Mouse (Mus musculus) stomach, embryonic 15.5 days (tissue): Measurements from ENCODE around the gene Lancl1. TPM values are rescaled to one million over a fixed set of nuclear protein-coding genes. Genes with fewer than 3 reads are reported as not detected.

Source experiments
- ATAC-seq: fragments of 200-750 bp; cut with Nextera tagmentation; 2 replicates; pipeline ENCODE4 v1.8.0; 2017; ENCODE audit warnings: low read depth, moderate number of reproducible peaks, moderate TSS enrichment; ENCODE audit not compliant: insufficient read depth, low FRiP score
- H3K27ac ChIP-seq: fragments of 300-500 bp; sonication (generic); 2 replicates; pipeline ENCODE4 v1.5.1; 2015; ENCODE audit warnings: mild to moderate bottlenecking, inconsistent platforms
- H3K27me3 ChIP-seq: fragments of 300-500 bp; sonication (generic); replicated peaks from 2 replicates; pipeline ENCODE4 v1.6.1; 2015; ENCODE audit warnings: inconsistent platforms
- H3K36me3 ChIP-seq: fragments of 300-500 bp; sonication (generic); 2 replicates; pipeline ENCODE4 v1.6.1; 2015; ENCODE audit warnings: inconsistent platforms
- H3K4me1 ChIP-seq: fragments of 300-500 bp; sonication (generic); 2 replicates; pipeline ENCODE4 v1.6.1; 2015; ENCODE audit warnings: inconsistent platforms
- H3K4me2 ChIP-seq: fragments of 300-500 bp; sonication (generic); 2 replicates; pipeline ENCODE4 v1.6.1; 2015; ENCODE audit warnings: mild to moderate bottlenecking, inconsistent platforms
- H3K4me3 ChIP-seq: fragments of 300-500 bp; sonication (generic); replicated peaks from 2 replicates; pipeline ENCODE4 v1.5.1; 2015; ENCODE audit warnings: inconsistent platforms
- H3K9ac ChIP-seq: fragments of 300-500 bp; sonication (generic); 2 replicates; pipeline ENCODE4 v1.6.1; 2015; ENCODE audit warnings: inconsistent platforms
- H3K9me3 ChIP-seq: fragments of 300-500 bp; sonication (generic); 2 replicates; pipeline ENCODE4 v1.6.1; 2016; ENCODE audit warnings: inconsistent platforms
- WGBS: fragments of 180-500 bp; shearing (Covaris S2); methylation state at CpG from one replicate; pipeline ENCODE4 v1.1.7; 2015; 5-methylcytosine and 5-hydroxymethylcytosine counted together
- polyA plus RNA-seq: library from polyadenylated mRNA; unstranded; fragments of >200 nt; fragmentation: Nextera tagmentation; extraction: Ambion mirVana; gene quantifications from 2 replicates; pipeline ENCODE4 v1.2.1, GENCODE M21; 2015

The Lancl1 gene
- polyA plus RNA-seq, 1 experiment from 2014 or later = 88.5 TPM

DNA sequence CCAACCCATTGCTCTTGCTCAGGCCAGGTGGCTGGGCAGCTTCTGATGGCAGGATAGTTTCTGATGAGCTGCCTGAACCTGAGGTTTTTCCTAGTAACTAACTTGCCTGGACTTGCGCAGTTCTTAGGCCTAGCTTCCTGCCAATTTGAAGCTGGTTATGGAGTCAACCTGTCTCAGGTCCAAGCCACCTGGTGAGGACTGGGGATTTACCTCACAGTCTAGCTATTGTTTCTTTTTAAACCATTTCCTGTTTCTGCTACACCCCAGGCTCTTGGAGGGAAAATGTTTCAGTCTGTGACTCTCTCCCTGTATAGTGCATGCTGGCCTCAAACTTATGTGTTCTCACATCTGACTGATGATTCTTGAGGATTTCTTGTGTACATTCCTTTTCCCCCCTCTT, 58.5 kb downstream of the Lancl1 start:
- Histone ChIP-seq H3K27me3 (no peaks in the 10 kb centered on the region), H3K9me3 (no peaks in the 10 kb centered on the region), H3K36me3 (no peaks in the 10 kb centered on the region), H3K27ac (no peak overlapping the region), H3K4me3 (no peak overlapping the region), H3K4me1 (no peaks in the 10 kb centered on the region), H3K4me2 (no peak overlapping the region), H3K9ac (no peak overlapping the region)
- 100% methylated on average over 1 of the region's 1 CpGs for WGBS
- no peak for ATAC-seq

DNA sequence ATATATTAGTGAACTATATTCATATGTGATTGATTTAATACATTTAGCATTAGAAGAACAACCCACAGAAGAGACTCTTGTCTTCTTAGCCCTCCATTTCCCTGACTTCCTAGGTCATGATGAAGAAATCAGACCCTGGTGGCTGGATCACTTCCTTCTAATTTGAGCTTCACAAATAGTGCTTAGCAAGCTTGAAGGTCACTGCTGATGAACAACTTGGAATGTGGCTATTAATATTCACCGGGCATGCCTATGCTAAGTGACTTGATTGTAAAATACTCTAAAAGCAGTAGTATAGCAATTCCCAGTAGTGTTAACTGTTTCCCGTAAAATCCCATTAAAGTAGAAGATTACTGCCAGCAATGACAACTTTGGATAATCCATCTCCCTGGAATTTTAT, 63.2 kb downstream of the Lancl1 start:
- no peak overlapping the region for H3K4me2 ChIP-seq

DNA sequence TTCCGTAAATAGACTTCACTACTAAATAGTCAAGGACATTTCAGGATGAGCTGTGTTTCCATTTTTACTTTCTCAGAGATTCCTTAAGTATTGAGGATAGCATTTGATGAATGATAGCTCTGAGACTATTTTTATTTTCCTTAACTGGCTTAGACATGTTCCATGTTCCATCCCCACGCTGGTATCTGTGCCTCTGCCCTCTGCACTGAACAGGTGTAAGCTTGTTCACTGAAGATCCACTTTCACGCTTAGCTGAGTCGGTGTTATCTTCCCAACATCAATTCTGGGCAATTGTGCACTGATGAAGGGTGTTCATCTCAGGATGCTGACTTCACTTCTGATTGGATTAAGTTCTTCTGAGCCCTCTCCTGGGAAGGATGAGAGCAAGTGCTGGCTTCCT, 73.8 kb downstream of the Lancl1 start:
- no peaks in the 10 kb centered on the region for H3K9me3 ChIP-seq
- H3K36me3 ChIP-seq = no peaks in the 10 kb centered on the region
- no peak overlapping the region for H3K27ac ChIP-seq
- no peak for ATAC-seq
- H3K9ac ChIP-seq = no peak overlapping the region
- H3K4me3 ChIP-seq = no peak overlapping the region
- no peak overlapping the region for H3K4me2 ChIP-seq
- H3K27me3 ChIP-seq = no peaks in the 10 kb centered on the region
- WGBS = 63% methylated on average over 4 of the region's 4 CpGs
- H3K4me1 ChIP-seq = no peaks in the 10 kb centered on the region

More for the DNA sequence above, 63.2 kb downstream of the Lancl1 start:
- no peaks in the 10 kb centered on the region for H3K27me3 ChIP-seq
- no peak overlapping the region for H3K27ac ChIP-seq
- 84% methylated on average over 2 of the region's 2 CpGs for WGBS
- no peak overlapping the region for H3K9ac ChIP-seq
- no peaks in the 10 kb centered on the region for H3K9me3 ChIP-seq
- no peak overlapping the region for H3K4me3 ChIP-seq
- H3K36me3 ChIP-seq = no peaks in the 10 kb centered on the region
- ATAC-seq = no peak
- no peaks in the 10 kb centered on the region for H3K4me1 ChIP-seq

DNA sequence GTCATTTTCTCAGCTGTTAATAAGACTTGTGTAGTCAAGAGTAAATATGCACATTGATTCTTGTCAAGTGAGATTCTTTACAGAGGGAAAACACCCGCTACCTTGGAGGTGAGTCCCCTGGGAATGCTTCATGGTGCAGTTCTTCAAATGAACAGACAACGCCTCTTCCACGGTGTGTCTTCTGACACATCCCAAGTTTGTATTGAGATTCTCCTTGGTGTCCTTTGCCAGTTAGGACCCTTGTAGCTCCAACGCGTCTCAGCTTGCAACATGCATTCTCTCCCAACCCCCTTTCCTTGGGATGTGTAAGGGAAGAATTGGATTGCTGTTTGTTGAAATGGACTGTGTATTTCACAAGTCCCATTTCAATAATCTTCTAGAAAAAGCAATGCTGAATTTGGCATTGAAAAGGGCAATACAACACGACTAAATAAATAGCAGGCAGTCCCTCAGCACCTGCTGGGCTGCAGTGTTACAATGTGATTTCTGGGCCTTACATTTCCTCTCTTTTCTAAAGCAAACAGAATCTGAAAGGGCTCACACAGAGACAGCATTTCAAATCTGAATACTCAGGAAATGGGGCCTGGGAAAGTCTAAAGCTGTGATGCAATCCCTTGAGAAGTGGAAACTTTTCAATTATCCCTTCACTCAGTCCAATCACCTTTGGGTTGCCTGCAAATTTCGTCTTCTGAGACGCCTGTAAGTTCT, 78.0 kb downstream of the Lancl1 start:
- H3K4me2 ChIP-seq = no peak overlapping the region
- 56% methylated on average over 8 of the region's 8 CpGs for WGBS
- no peaks in the 10 kb centered on the region for H3K4me1 ChIP-seq
- no peak overlapping the region for H3K4me3 ChIP-seq
- H3K36me3 ChIP-seq = no peaks in the 10 kb centered on the region
- no peak overlapping the region for H3K9ac ChIP-seq
- ATAC-seq = no peak
- no peak overlapping the region for H3K27ac ChIP-seq
- no peaks in the 10 kb centered on the region for H3K27me3 ChIP-seq
- no peaks in the 10 kb centered on the region for H3K9me3 ChIP-seq

DNA sequence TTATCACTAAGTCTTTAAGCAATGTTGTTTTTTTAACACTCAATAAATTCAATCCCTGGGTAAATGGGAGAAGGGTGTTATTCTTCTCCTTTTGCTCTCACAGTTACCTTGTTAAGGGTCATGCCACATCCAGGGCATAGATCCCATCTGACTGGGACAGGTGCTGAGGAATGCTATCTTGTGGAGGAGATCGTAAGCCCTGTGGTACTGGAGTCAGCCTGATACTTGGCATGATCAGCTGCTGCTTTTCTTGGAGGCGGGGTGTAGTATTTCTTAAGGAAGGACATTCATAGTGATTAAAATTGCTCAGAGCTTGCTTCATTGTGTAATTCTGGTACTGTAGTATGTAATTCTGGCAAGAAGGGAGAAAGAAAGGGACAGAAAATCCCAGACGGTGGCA, 81.3 kb downstream of the Lancl1 start:
- Histone ChIP-seq H3K9me3 (no peaks in the 10 kb centered on the region), H3K4me3 (no peak overlapping the region), H3K4me1 (no peaks in the 10 kb centered on the region), H3K36me3 (no peaks in the 10 kb centered on the region), H3K27me3 (no peaks in the 10 kb centered on the region), H3K9ac (no peak overlapping the region), H3K4me2 (no peak overlapping the region), H3K27ac (no peak overlapping the region)
- ATAC-seq = no peak
- 86% methylated on average over 3 of the region's 3 CpGs for WGBS

DNA sequence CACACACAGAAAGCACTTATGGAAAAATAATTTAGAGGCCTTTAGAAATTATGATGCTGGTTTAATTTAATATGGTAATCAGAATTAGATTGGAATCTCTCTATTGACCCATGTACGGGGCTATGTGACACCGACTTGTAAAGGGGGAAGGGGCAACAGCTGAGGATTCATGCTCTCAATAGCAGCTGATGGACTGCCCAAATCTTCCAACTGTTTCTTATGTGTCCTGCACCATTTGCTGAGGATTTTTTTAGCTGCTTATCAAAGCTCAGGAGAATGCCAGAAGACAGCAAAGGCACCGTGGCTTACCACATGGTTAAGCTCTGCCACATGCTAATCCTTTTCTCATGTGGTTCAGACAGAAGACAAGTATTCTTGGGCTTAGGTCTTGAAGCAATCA, 87.6 kb downstream of the Lancl1 start:
- WGBS = 81% methylated on average over 3 of the region's 3 CpGs
- no peaks in the 10 kb centered on the region for H3K36me3 ChIP-seq
- H3K4me1 ChIP-seq = no peaks in the 10 kb centered on the region
- H3K9ac ChIP-seq = no peak overlapping the region
- H3K4me3 ChIP-seq = no peak overlapping the region
- no peak overlapping the region for H3K27ac ChIP-seq
- no peak for ATAC-seq
- H3K27me3 ChIP-seq = no peaks in the 10 kb centered on the region
- no peaks in the 10 kb centered on the region for H3K9me3 ChIP-seq
- H3K4me2 ChIP-seq = no peak overlapping the region

Other genes starting within 250 kb of the Lancl1 start
- gene Kansl1l, start 221.3 kb downstream of the Lancl1 start, polyA plus RNA-seq = 14.3 TPM in 2 replicates
- 163 and 172 TPM in 2 replicates for gene Acadl, start 175.6 kb downstream of the Lancl1 start, polyA plus RNA-seq
- gene Myl1, start 93.5 kb downstream of the Lancl1 start, polyA plus RNA-seq = 13.4 and 26.5 TPM in 2 replicates
- 49.4 and 85.9 TPM in 2 replicates for gene Cps1, start 84.2 kb upstream of the Lancl1 start, polyA plus RNA-seq